ENCODE assay signal across 28 mouse cellular contexts in the genomic region with DNA sequence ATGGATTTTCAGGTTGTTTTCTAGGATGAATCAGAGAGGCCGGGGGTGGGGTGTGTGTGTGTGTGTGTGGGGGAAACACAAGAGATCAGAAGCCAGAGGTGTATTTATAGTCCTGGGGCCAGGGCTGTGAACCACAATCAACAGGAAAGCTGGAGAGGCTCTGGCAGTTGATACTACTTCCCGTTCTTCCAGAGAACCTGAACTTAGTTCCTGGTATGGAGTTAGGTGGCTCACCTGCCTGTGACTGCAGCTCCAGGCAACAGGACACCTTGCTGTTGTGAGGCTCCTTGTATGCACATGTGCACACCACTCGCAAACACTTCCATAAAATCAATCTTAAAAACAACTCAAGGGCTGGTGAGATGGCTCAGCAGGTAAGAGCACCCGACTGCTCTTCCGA. TPM values are rescaled to one million over a fixed set of nuclear protein-coding genes. Genes with fewer than 3 reads are reported as not detected.
A peak's percentile ranks its signal among the peaks of the same experiment; 100 is the strongest.
DNase-seq lines count a peak whose midpoint lies in the region; ATAC-seq lines count a peak whose summit lies in the region.
"Had no signal": no experiment of that assay in that cellular context is flagged by ENCODE, and none has a peak within 500 bp of the region (broad histone marks: within the 10 kb centered on the region; RNA-seq: fewer than 3 reads in every experiment).

No protein-coding gene starts in this region.

- peaks cover 21% of the 10 kb centered on the region for H3K4me1 ChIP-seq in heart, embryonic 11.5 days (ENCODE audit: control insufficient read depth, insufficient read depth, low read length)
- peaks cover 15% of the 10 kb centered on the region for H3K4me1 ChIP-seq in neural tube, embryonic 11.5 days (ENCODE audit: control insufficient read depth, insufficient read depth, low read length)
- peaks cover 21% of the 10 kb centered on the region for H3K4me1 ChIP-seq in neural tube, embryonic 15.5 days
- peaks cover 32% of the 10 kb centered on the region for H3K4me1 ChIP-seq in limb, embryonic 10.5 days

- no peak overlapping the region for H3K4me3 ChIP-seq in heart, embryonic 11.5 days (ENCODE audit: low read depth, low read length)
- no peak overlapping the region for H3K4me3 ChIP-seq in neural tube, embryonic 11.5 days (ENCODE audit: low read depth, low read length)
- no peak overlapping the region for H3K4me3 ChIP-seq in neural tube, embryonic 15.5 days (replicated peaks)
- H3K4me3 ChIP-seq in limb, embryonic 10.5 days, result no peak overlapping the region
- H3K4me3 ChIP-seq: embryonic facial prominence, embryonic 10.5 days; embryonic facial prominence, embryonic 13.5 days; erythroblast, embryonic 14.5 days; forebrain, embryonic 13.5 days; gastrocnemius, adult 2 months; heart, embryonic 13.5 days had no signal

- no peaks in the 10 kb centered on the region for H3K27me3 ChIP-seq in heart, embryonic 11.5 days (ENCODE audit: control insufficient read depth, insufficient read depth, low read length)
- no peaks in the 10 kb centered on the region for H3K27me3 ChIP-seq in neural tube, embryonic 11.5 days (ENCODE audit: control insufficient read depth, insufficient read depth, low read length)
- no peaks in the 10 kb centered on the region for H3K27me3 ChIP-seq in neural tube, embryonic 15.5 days (replicated peaks)
- no peaks in the 10 kb centered on the region for H3K27me3 ChIP-seq in limb, embryonic 10.5 days (ENCODE audit: low read depth, poor library complexity, severe bottlenecking)
- H3K27me3 ChIP-seq: embryonic facial prominence, embryonic 13.5 days; forebrain, embryonic 13.5 days; heart, embryonic 13.5 days had no signal

- ATAC-seq in heart, embryonic 11.5 days (replicated peaks; ENCODE audit: insufficient number of reproducible peaks, low FRiP score, low TSS enrichment), result no peak
- no peak for ATAC-seq in neural tube, embryonic 11.5 days (ENCODE audit: insufficient read depth, low FRiP score, low TSS enrichment)
- ATAC-seq in neural tube, embryonic 15.5 days (ENCODE audit: low FRiP score), result no peak
- ATAC-seq: CD4-positive, CD25-positive, alpha-beta regulatory T cell, adult 4 months; forebrain, embryonic 13.5 days; hindbrain, postnatal 0 days had no signal

- no peak overlapping the region for H3K4me2 ChIP-seq in heart, embryonic 11.5 days
- H3K4me2 ChIP-seq in neural tube, embryonic 11.5 days (ENCODE audit: low read depth), result no peak overlapping the region
- H3K4me2 ChIP-seq in neural tube, embryonic 15.5 days, result no peak overlapping the region
- H3K4me2 ChIP-seq: embryonic facial prominence, embryonic 13.5 days; forebrain, embryonic 13.5 days; heart, embryonic 13.5 days; hindbrain, embryonic 14.5 days had no signal

- DNase-seq in heart, adult 11 months, result peak; percentile 63
- DNase-seq in neural tube, embryonic 11.5 days (ENCODE audit: low spot score), result peak; percentile 11
- DNase-seq in limb, embryonic 10.5 days (ENCODE audit: low spot score), result peak; percentile 29
- no peak for DNase-seq in kidney, postnatal 10 days
- no peak for DNase-seq in kidney, postnatal 25 days
- DNase-seq: adrenal gland, adult 2 months; adrenal gland, postnatal 14 days; cerebellum, adult 11 months; cerebellum, adult 8-10 months; cerebellum, postnatal 10 days; cerebellum, postnatal 36 days; embryo, embryonic 11 days; forebrain, postnatal 0 days; gastrocnemius, adult 2 months; gastrocnemius, postnatal 14 days; heart, adult 18-20 months; heart, postnatal 14 days; heart, postnatal 4 days had no signal

- no peaks in the 10 kb centered on the region for H3K9me3 ChIP-seq in heart, embryonic 11.5 days (replicated peaks; ENCODE audit: control insufficient read depth, low read length)
- H3K9me3 ChIP-seq in neural tube, embryonic 11.5 days (ENCODE audit: control insufficient read depth, low read length), result no peaks in the 10 kb centered on the region
- no peaks in the 10 kb centered on the region for H3K9me3 ChIP-seq in neural tube, embryonic 15.5 days (replicated peaks)
- H3K9me3 ChIP-seq in limb, embryonic 10.5 days (replicated peaks), result no peaks in the 10 kb centered on the region; the same call in 1 of the 2 replicates
- H3K9me3 ChIP-seq: embryonic facial prominence, embryonic 13.5 days; forebrain, embryonic 13.5 days; heart, embryonic 13.5 days had no signal

- H3K9ac ChIP-seq in heart, embryonic 11.5 days (ENCODE audit: low read depth, low read length), result no peak overlapping the region
- no peak overlapping the region for H3K9ac ChIP-seq in neural tube, embryonic 11.5 days (ENCODE audit: low read length)
- H3K9ac ChIP-seq in neural tube, embryonic 15.5 days (replicated peaks), result no peak overlapping the region
- H3K9ac ChIP-seq: embryonic facial prominence, embryonic 13.5 days; forebrain, embryonic 13.5 days; forebrain, postnatal 0 days; heart, embryonic 13.5 days; hindbrain, embryonic 14.5 days had no signal

- no peaks in the 10 kb centered on the region for H3K36me3 ChIP-seq in heart, embryonic 11.5 days (ENCODE audit: control insufficient read depth, insufficient read depth, low read length)
- H3K36me3 ChIP-seq in neural tube, embryonic 11.5 days (ENCODE audit: control insufficient read depth, insufficient read depth, low read length), result no peaks in the 10 kb centered on the region
- no peaks in the 10 kb centered on the region for H3K36me3 ChIP-seq in neural tube, embryonic 15.5 days
- H3K36me3 ChIP-seq in limb, embryonic 10.5 days, result peaks cover 23% of the 10 kb centered on the region

- H3K27ac ChIP-seq in heart, embryonic 11.5 days (ENCODE audit: low read depth, low read length), result no peak overlapping the region
- H3K27ac ChIP-seq in neural tube, embryonic 11.5 days (ENCODE audit: low read depth, low read length), result no peak overlapping the region
- no peak overlapping the region for H3K27ac ChIP-seq in neural tube, embryonic 15.5 days (replicated peaks)
- no peak overlapping the region for H3K27ac ChIP-seq in limb, embryonic 10.5 days
- H3K27ac ChIP-seq: embryonic facial prominence, embryonic 10.5 days; embryonic facial prominence, embryonic 13.5 days; gastrocnemius, adult 2 months; heart, embryonic 13.5 days; hindbrain, postnatal 0 days had no signal

- 81% methylated on average over 5 of the region's 5 CpGs for WGBS in heart, embryonic 11.5 days (ENCODE audit: insufficient replicate concordance)
- 91% methylated on average over 5 of the region's 5 CpGs for WGBS in neural tube, embryonic 11.5 days
- 95% methylated on average over 5 of the region's 5 CpGs for WGBS in neural tube, embryonic 15.5 days
- WGBS in limb, embryonic 10.5 days, result 91% methylated on average over 5 of the region's 5 CpGs

RNA-seq across cellular contexts. Expression of a gene that starts 7.8 kb away (rescaled TPM):
- polyA plus RNA-seq in heart, embryonic 11.5 days (2014; fragmentation: Nextera tagmentation; extraction: Ambion mirVana), result 45.6 and 47.0 TPM in 2 replicates
- polyA plus RNA-seq in neural tube, embryonic 11.5 days (2014; fragmentation: Nextera tagmentation; extraction: Ambion mirVana), result 165 and 172 TPM in 2 replicates
- polyA plus RNA-seq in neural tube, embryonic 15.5 days (2015; fragmentation: Nextera tagmentation; extraction: Ambion mirVana), result 90.4 and 108 TPM in 2 replicates
- polyA plus RNA-seq in limb, embryonic 10.5 days (2016; fragmentation: Nextera tagmentation; extraction: Ambion mirVana), result 53.9 and 72.0 TPM in 2 replicates

Comparison
In these comparisons a context has a peak if more than half of its experiments do, and no peak if none do; other contexts are left out.
1. DNase-seq: peak in heart, adult 11 months (single experiment), neural tube, embryonic 11.5 days (single experiment) and limb, embryonic 10.5 days (single experiment); none in kidney, postnatal 10 days (single experiment) and kidney, postnatal 25 days (0 of 2).